Mouse (Mus musculus) left cerebral cortex, postnatal 4 days (tissue): ENCODE measurements around the gene Trim9. TPM values are rescaled to one million over a fixed set of nuclear protein-coding genes. Genes with fewer than 3 reads are reported as not detected.
A peak's percentile ranks its signal among the peaks of the same experiment; 100 is the strongest.

Source experiments
- DNase-seq: peaks from one replicate; pipeline ENCODE4 v3.0.0-alpha.2; 2022
- intact Hi-C: fragments of 180-260 bp; cut with DNase I; formaldehyde crosslinking; loops from one replicate; pipeline ENCODE4 v1.15.1; 2025
- total RNA-seq, 2 experiments: library from RNA; stranded (reverse); gene quantifications; 2 replicates each; pipeline ENCODE4 v1.2.3; 2021

Gene Trim9
- total RNA-seq, 2 experiments from 2014 or later: 210 to 227 TPM

- intact Hi-C loops: no loop called here
- DNase-seq: no peak
Measured at GRCm38 (mm10) chr12:70218795-70219540, 128.4 kb downstream of the Trim9 start.

GRCm38 (mm10) chr12:70216229-70216800 is 131.1 kb downstream of the Trim9 start:
- intact Hi-C loops: no loop called here
- peak; percentile 23 for DNase-seq

GRCm38 (mm10) chr12:70214281-70214680 is 133.1 kb downstream of the Trim9 start:
- DNase-seq: no peak
- intact Hi-C loops: no loop called here

- no peak for DNase-seq
- intact Hi-C loops: no loop called here
Measured at GRCm38 (mm10) chr12:70213601-70214000, 133.8 kb downstream of the Trim9 start.

GRCm38 (mm10) chr12:70212501-70212900 is 134.9 kb downstream of the Trim9 start:
- no peak for DNase-seq
- intact Hi-C loops: no loop called here

- intact Hi-C loops: no loop called here
- DNase-seq: no peak
Measured at GRCm38 (mm10) chr12:70208214-70208613, 139.2 kb downstream of the Trim9 start.

- no peak for DNase-seq
- intact Hi-C loops: no loop called here
Measured at GRCm38 (mm10) chr12:70204433-70204832, 143.0 kb downstream of the Trim9 start.

GRCm38 (mm10) chr12:70201926-70202529 is 145.4 kb downstream of the Trim9 start:
- intact Hi-C loops: no loop called here
- no peak for DNase-seq

GRCm38 (mm10) chr12:70196341-70196740 is 151.1 kb downstream of the Trim9 start:
- intact Hi-C loops: no loop called here
- DNase-seq: no peak

GRCm38 (mm10) chr12:70195426-70195825 is 152.0 kb downstream of the Trim9 start:
- no peak for DNase-seq
- intact Hi-C loops: no loop called here

Other genes with a start within 250 kb of the Trim9 start
- gene Nin, start 233.9 kb downstream of the Trim9 start, total RNA-seq: 10 to 100 TPM; 86.3 to 88.1 TPM
- not detected for gene Abhd12b, start 193.5 kb downstream of the Trim9 start, total RNA-seq
- 1 to 10 TPM; 3.1 to 4.7 TPM for gene Pygl, start 116.1 kb downstream of the Trim9 start, total RNA-seq
- gene Tmx1, start 105.5 kb upstream of the Trim9 start, total RNA-seq: 10 to 100 TPM; 41.3 to 41.8 TPM